Mouse (Mus musculus): ENCODE measurements around the gene Sipa1l1.
"Not testable (repeated sequence)": the region's sequence is repeated elsewhere in the genome, so short reads cannot be mapped to it uniquely, and the experiment has no call there.

The Sipa1l1 gene

GRCm38 (mm10) chr12:82175709-82176108 is 6.6 kb downstream of the Sipa1l1 start:
- DNase-seq (ENCODE audit: low spot score in 2 of 2) = no peak

GRCm38 (mm10) chr12:82178636-82179035 is 9.5 kb downstream of the Sipa1l1 start:
- DNase-seq (ENCODE audit: low spot score in 2 of 2) = no peak

GRCm38 (mm10) chr12:82179626-82180025 is 10.5 kb downstream of the Sipa1l1 start:
- no peak for DNase-seq (ENCODE audit: low spot score in 2 of 2)

- not testable (repeated sequence) for DNase-seq (ENCODE audit: low spot score in 2 of 2)
These were observed 17.0 kb downstream of the Sipa1l1 start for GRCm38 (mm10) chr12:82186156-82186555.

- no peak for DNase-seq (ENCODE audit: low spot score in 2 of 2)
These were observed 17.6 kb downstream of the Sipa1l1 start for GRCm38 (mm10) chr12:82186740-82187139.

GRCm38 (mm10) chr12:82187178-82187839 is 18.2 kb downstream of the Sipa1l1 start:
- DNase-seq (ENCODE audit: low spot score in 2 of 2) = no peak

- DNase-seq (ENCODE audit: low spot score in 2 of 2) = no peak
These were observed 19.4 kb downstream of the Sipa1l1 start for GRCm38 (mm10) chr12:82188321-82189075.

- no peak for DNase-seq (ENCODE audit: low spot score in 2 of 2)
These were observed 20.1 kb downstream of the Sipa1l1 start for GRCm38 (mm10) chr12:82189076-82189675.

- DNase-seq (ENCODE audit: low spot score in 2 of 2) = peak; percentile 29 to 69
These were observed 20.8 kb downstream of the Sipa1l1 start for GRCm38 (mm10) chr12:82189715-82190581.

GRCm38 (mm10) chr12:82190582-82190965 is 21.5 kb downstream of the Sipa1l1 start:
- no peak for DNase-seq (ENCODE audit: low spot score in 2 of 2)

GRCm38 (mm10) chr12:82191686-82192085 is 22.6 kb downstream of the Sipa1l1 start:
- no peak for DNase-seq (ENCODE audit: low spot score in 2 of 2)

- no peak for DNase-seq (ENCODE audit: low spot score in 2 of 2)
These were observed 23.5 kb downstream of the Sipa1l1 start for GRCm38 (mm10) chr12:82192641-82193054.

GRCm38 (mm10) chr12:82193476-82193875 is 24.4 kb downstream of the Sipa1l1 start:
- no peak for DNase-seq (ENCODE audit: low spot score in 2 of 2)

- no peak for DNase-seq (ENCODE audit: low spot score in 2 of 2)
These were observed 25.8 kb downstream of the Sipa1l1 start for GRCm38 (mm10) chr12:82194919-82195318.

- no peak for DNase-seq (ENCODE audit: low spot score in 2 of 2)
These were observed 27.1 kb downstream of the Sipa1l1 start for GRCm38 (mm10) chr12:82196213-82196612.

- DNase-seq (ENCODE audit: low spot score in 2 of 2) = no peak
These were observed 27.6 kb downstream of the Sipa1l1 start for GRCm38 (mm10) chr12:82196615-82197146.

- DNase-seq (ENCODE audit: low spot score in 2 of 2) = no peak
These were observed 28.1 kb downstream of the Sipa1l1 start for GRCm38 (mm10) chr12:82197207-82197606.

- DNase-seq (ENCODE audit: low spot score in 2 of 2) = no peak
These were observed 30.2 kb downstream of the Sipa1l1 start for GRCm38 (mm10) chr12:82199286-82199685.

GRCm38 (mm10) chr12:82204106-82204505 is 35.0 kb downstream of the Sipa1l1 start:
- DNase-seq (ENCODE audit: low spot score in 2 of 2) = no peak

GRCm38 (mm10) chr12:82206857-82207647 is 37.9 kb downstream of the Sipa1l1 start:
- no peak for DNase-seq (ENCODE audit: low spot score in 2 of 2)

GRCm38 (mm10) chr12:82208046-82208445 is 38.9 kb downstream of the Sipa1l1 start:
- DNase-seq (ENCODE audit: low spot score in 2 of 2) = no peak

All from spleen, postnatal 4 days (tissue).